Mouse (Mus musculus): ENCODE results near the gene Tmem242.

- TF ChIP-seq CTCF (IDR thresholded peaks at IDR 0.05; ENCODE audit: control insufficient read depth, insufficient read depth, insufficient read length) = no peak
- TF ChIP-seq USF1 (IDR thresholded peaks at IDR 0.05; ENCODE audit: low read depth) = no peak
These were observed 23.9 kb upstream of the Tmem242 start for GRCm38 (mm10) chr17:5463912-5464311.

All from C2C12 (cell line).